Mouse (Mus musculus): ENCODE measurements around the gene Crybg2. TPM values are rescaled to one million over a fixed set of nuclear protein-coding genes. Genes with fewer than 3 reads are reported as not detected.

Gene Crybg2
- polyA plus RNA-seq, 1 experiment from 2014 or later, result 1.0 TPM

DNA sequence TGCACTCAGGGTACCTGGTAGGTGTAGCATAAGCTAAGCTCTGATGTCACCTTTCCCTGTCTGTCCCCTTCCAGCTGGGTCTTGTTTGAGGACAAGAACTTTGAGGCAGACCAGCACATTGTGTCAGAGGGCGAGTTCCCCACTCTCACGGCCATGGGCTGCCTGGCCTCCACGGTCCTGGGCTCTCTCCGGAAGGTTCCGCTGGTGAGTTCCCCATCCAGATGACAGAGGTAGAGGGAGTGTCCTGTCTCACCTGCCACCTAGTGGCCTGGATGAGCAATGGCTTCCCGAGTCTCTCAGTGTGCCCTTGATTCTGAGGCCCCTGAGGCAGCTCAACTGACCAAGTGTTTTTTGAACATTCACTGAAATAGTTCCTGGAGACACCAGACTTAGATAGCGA, 26.8 kb downstream of the Crybg2 start:
- no peaks in the 10 kb centered on the region for H3K36me3 ChIP-seq
- no peaks in the 10 kb centered on the region; the same call in 1 of the 2 replicates for H3K27me3 ChIP-seq
- H3K27ac ChIP-seq (replicated peaks), result no peak overlapping the region
- H3K9ac ChIP-seq (replicated peaks), result no peak overlapping the region
- WGBS, result 42% methylated on average over 7 of the region's 7 CpGs
- H3K4me3 ChIP-seq, result no peak overlapping the region
- no peak overlapping the region for H3K4me2 ChIP-seq (replicated peaks)
- ATAC-seq (replicated peaks), result no peak
- H3K4me1 ChIP-seq, result no peaks in the 10 kb centered on the region
- H3K9me3 ChIP-seq, result no peaks in the 10 kb centered on the region

DNA sequence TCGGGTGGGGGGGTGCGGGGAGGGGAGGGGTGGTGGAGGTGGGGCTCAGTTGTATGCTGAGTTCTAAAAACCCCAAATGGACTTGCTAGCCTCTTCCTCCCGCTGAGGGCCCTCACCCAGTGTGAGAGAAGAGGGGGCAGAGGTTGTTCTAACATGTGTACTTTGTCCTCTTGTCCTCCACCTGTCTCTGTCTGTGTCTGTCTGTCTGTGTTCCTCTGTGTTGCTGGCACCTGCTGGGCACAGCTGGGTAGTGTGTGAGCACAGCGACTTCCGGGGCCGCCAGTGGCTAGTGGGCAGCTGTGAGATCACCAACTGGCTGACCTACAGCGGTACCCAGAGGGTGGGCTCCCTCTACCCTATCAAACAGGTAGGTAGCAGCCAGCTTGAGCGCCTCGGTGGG, 28.4 kb downstream of the Crybg2 start:
- no peaks in the 10 kb centered on the region for H3K4me1 ChIP-seq
- H3K27ac ChIP-seq (replicated peaks), result no peak overlapping the region
- no peaks in the 10 kb centered on the region for H3K9me3 ChIP-seq
- no peak overlapping the region for H3K4me3 ChIP-seq
- H3K27me3 ChIP-seq, result no peaks in the 10 kb centered on the region
- H3K4me2 ChIP-seq (replicated peaks), result no peak overlapping the region
- 85% methylated on average over 9 of the region's 9 CpGs for WGBS
- no peak for ATAC-seq (replicated peaks)
- no peaks in the 10 kb centered on the region for H3K36me3 ChIP-seq
- no peak overlapping the region for H3K9ac ChIP-seq (replicated peaks)

DNA sequence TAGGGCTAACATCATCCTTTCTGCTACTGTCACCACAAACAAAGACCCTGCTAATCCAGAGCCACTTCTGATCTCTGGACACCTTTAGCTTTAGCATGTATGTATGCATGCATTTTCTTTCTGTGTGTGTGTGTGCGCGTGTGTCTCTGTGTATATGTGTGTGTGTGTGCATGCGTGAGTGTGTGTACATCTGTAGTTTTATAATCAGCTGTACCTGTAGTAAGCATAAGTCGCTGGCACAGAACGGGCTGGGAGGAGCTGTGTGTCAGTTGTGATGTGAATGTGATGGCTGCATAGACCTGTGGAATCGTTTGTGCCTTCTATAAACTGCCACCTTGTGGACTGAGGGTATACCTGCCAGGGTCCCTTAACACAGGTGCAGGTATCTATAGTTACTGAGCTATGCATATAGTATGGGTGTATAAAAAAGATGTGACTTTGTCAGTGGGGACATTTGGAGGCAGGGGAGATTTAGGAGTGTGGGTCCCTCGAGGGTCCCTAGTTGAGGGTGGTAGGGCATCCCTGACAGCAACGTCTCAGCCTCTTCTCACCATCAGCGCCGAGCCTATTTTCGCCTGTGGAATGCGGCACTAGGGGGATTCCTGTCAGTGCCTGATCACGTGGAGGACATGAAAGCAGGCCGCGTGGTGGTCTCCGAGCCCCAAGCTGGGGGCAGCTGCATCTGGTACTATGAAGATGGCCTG, 30.1 kb downstream of the Crybg2 start:
- no peak overlapping the region for H3K9ac ChIP-seq (replicated peaks)
- H3K4me2 ChIP-seq (replicated peaks), result no peak overlapping the region
- no peaks in the 10 kb centered on the region for H3K36me3 ChIP-seq
- no peak overlapping the region for H3K4me3 ChIP-seq
- H3K27me3 ChIP-seq, result no peaks in the 10 kb centered on the region
- ATAC-seq (replicated peaks), result no peak
- H3K27ac ChIP-seq (replicated peaks), result no peak overlapping the region
- 88% methylated on average over 16 of the region's 16 CpGs for WGBS
- H3K9me3 ChIP-seq, result no peaks in the 10 kb centered on the region
- no peaks in the 10 kb centered on the region for H3K4me1 ChIP-seq

DNA sequence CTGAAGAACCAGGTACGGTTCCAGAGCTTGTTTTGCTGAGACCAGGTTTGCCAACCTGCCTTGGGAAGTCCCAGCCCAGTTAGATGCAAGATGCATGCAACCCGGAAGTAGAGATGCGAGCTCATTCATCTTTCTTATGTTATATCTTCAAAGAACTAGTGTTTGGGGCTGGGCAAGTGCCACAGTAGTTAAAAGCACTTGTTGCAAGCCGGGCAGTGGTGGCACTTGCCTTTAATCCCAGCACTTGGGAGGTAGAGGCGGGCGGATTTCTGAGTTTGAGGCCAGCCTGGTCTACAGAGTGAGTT, 30.6 kb downstream of the Crybg2 start:
- Histone ChIP-seq H3K9ac (replicated peaks) (no peak overlapping the region), H3K4me3 (no peak overlapping the region), H3K27me3 (no peaks in the 10 kb centered on the region), H3K27ac (replicated peaks) (no peak overlapping the region), H3K9me3 (no peaks in the 10 kb centered on the region), H3K4me2 (replicated peaks) (no peak overlapping the region), H3K4me1 (no peaks in the 10 kb centered on the region), H3K36me3 (no peaks in the 10 kb centered on the region)
- no peak for ATAC-seq (replicated peaks)
- WGBS, result 88% methylated on average over 6 of the region's 6 CpGs

DNA sequence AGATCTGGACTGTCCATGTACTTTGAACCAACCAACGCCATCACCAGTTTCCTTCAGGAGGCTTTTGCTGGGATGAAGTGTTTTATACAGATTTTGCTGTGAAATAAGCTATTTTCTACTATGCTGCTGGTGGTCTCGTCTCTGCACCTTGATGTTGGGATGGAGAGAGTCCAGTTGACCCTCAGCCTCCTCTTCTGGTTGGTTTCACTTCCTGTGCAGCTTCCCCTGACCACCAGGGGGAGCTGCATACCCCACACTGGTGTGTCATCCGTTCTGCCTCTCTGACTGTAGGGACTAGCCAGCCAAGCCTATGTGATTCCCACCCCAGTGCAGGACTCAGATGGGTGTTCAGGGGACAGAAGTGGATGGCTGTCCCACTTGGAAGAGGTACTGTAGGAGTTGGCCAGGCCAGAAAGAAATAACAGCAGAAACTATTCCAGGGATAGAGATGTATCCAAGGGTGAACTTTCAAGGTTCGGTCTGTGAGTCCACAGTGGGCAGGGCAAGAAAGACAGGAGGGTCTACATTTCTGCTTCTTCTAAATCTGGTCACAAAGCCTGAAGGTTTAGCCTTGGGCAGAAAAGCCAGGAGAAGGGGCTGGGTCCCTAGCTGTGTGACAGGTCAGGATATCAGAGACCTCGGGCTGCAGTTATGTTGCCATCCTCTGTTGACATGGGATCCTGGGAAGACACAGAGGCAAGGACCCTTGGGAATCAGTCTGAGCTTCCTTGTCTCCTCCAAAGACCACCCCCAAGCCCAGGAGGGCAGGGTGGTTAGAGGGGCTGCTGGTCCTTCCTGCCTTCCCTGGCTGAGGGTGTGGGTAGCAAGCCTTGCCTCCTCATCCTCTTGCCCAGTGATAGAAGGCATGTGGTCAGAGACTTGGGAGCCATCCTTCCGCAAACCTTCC, 32.0 kb downstream of the Crybg2 start:
- Histone ChIP-seq H3K27me3 (no peaks in the 10 kb centered on the region), H3K36me3 (no peaks in the 10 kb centered on the region), H3K4me2 (replicated peaks) (no peak overlapping the region), H3K9ac (replicated peaks) (no peak overlapping the region), H3K4me3 (no peak overlapping the region), H3K27ac (replicated peaks) (no peak overlapping the region), H3K4me1 (no peaks in the 10 kb centered on the region), H3K9me3 (no peaks in the 10 kb centered on the region)
- WGBS, result 74% methylated on average over 6 of the region's 6 CpGs
- no peak for ATAC-seq (replicated peaks)

DNA sequence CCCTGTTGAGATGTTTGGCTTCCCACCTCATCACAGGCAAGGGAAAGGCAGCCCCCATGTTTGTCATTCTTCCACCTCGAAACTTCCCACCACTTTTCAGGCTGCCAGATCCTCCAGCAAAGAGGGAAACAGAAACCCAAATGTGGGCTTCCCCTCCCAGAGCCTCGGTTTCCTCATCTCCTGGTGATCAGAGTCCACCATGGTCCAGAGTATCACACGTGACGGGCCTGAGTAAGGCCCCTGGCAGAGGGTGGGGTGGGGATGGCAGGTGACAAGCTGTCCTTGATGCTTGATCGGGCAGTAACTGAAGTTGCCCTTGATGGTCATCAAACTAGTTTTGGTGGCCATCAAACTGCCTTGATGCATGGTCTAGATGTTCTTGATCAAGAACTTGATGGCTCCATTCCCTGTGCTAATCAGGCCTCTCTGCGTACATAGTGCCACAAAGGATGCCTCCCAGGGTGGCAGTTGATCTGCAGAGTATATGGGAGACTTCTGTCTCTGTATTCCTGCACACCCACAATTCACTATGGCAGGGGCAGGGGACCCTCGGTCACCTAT, 33.5 kb downstream of the Crybg2 start:
- Histone ChIP-seq H3K27me3 (no peaks in the 10 kb centered on the region), H3K27ac (replicated peaks) (no peak overlapping the region), H3K4me3 (no peak overlapping the region), H3K4me2 (replicated peaks) (no peak overlapping the region), H3K9me3 (no peaks in the 10 kb centered on the region), H3K36me3 (no peaks in the 10 kb centered on the region), H3K4me1 (no peaks in the 10 kb centered on the region), H3K9ac (replicated peaks) (no peak overlapping the region)
- WGBS, result 89% methylated on average over 7 of the region's 7 CpGs
- no peak for ATAC-seq (replicated peaks)

DNA sequence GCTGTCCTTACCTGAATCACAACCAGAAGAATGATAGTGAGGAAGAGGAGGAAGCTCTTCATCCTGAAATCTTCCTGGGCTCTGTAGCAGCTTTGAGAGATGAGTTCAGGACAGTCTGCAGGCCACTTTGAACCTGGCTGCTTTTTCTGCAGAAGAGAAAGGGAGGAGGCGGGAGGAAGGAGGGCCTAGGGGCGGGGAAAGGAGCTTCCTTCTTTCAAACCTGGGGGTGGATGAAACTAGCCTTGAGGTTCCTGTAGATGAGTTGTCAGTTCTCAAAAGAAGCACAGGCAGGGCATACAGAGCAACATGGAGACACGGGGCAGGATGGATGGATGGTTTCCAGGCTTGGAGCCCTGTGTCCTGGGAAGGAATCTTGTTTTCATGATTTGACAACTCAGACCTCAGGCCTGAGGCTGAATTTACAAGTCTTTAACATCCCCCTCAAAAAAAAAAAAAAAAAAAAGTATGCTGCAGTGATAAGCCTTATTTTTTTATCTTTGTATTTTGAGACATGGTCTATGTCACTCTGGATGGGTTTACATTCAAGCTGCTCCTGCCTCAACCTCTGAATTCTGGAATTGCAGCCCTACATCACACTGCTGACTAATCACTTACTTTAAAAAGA, 34.4 kb downstream of the Crybg2 start, which contains the start of gene Cd52:
Gene Cd52, minus strand, starts transcription at position 160 of the 625 bp plus-strand sequence.
- 65% methylated on average over 3 of the region's 3 CpGs for WGBS
- ATAC-seq (replicated peaks), result no peak

DNA sequence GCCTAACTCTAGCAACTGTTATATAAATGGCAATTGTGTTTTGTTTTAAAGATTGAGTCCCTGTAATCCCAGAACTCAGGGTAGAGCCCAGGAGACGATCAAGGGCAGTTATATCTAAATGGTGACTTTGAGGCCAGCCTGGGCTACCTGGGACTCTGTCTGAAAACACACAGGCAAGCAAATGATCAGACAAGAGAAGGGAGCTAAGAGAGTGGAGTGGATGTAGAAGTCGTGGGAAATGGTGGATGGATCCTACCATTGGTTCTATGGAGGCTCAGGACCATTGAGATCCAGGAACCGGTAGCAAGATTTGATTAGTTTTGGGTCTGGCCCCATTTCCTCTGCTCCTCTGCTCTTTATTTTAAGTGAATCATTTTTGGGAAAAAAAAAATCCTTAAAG, 35.5 kb downstream of the Crybg2 start:
- no peak overlapping the region for H3K9ac ChIP-seq (replicated peaks)
- H3K27me3 ChIP-seq, result no peaks in the 10 kb centered on the region
- no peaks in the 10 kb centered on the region for H3K4me1 ChIP-seq
- H3K9me3 ChIP-seq, result no peaks in the 10 kb centered on the region
- ATAC-seq (replicated peaks), result no peak
- H3K36me3 ChIP-seq, result no peaks in the 10 kb centered on the region
- WGBS, result 83% methylated on average over 3 of the region's 3 CpGs
- no peak overlapping the region for H3K4me2 ChIP-seq (replicated peaks)
- no peak overlapping the region for H3K4me3 ChIP-seq
- H3K27ac ChIP-seq (replicated peaks), result no peak overlapping the region

More for the DNA sequence above, 34.4 kb downstream of the Crybg2 start, which contains the start of gene Cd52:
- H3K4me1 ChIP-seq, result no peaks in the 10 kb centered on the region
- H3K9ac ChIP-seq (replicated peaks), result no peak within 1 kb of the TSS
- no peak within 1 kb of the TSS for H3K4me2 ChIP-seq (replicated peaks)
- H3K9me3 ChIP-seq, result no peaks in the 10 kb centered on the region
- H3K27me3 ChIP-seq, result no peaks in the 10 kb centered on the region
- H3K4me3 ChIP-seq, result no peak within 1 kb of the TSS
- no peaks in the 10 kb centered on the region for H3K36me3 ChIP-seq
- no peak within 1 kb of the TSS for H3K27ac ChIP-seq (replicated peaks)

DNA sequence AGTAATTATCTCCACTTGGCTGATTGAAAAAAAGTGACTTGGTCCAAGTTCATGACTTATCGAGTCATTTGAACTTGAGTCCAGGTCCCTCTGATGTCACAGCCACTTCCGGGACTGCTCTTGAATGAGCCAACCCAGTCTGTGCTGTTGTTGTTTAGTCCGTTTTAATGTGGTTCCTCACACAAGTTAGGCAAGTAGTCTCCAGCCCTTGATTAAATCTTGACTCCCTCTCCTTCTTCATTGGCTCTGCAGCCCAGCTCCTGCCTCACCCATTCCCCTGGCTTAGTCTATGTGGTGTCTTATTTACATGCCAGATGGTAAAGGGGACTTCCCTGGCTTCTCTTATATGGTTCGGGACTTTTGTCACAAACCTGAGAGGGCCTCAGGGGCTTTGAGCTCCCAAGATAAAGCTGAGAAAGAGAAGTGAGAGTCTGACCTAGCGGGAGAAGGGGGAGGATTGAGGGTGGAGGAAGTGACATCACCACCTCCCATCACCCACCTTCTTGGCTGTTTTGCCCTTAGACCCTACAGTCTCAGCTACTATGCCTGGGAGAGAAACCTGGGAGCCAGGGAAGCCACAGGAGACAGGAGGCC, 36.5 kb downstream of the Crybg2 start:
- Histone ChIP-seq H3K9ac (replicated peaks) (no peak overlapping the region), H3K9me3 (no peaks in the 10 kb centered on the region), H3K4me2 (replicated peaks) (no peak overlapping the region), H3K36me3 (no peaks in the 10 kb centered on the region), H3K27me3 (no peaks in the 10 kb centered on the region), H3K27ac (replicated peaks) (no peak overlapping the region), H3K4me1 (no peaks in the 10 kb centered on the region), H3K4me3 (no peak overlapping the region)
- 77% methylated on average over 5 of the region's 5 CpGs for WGBS
- no peak for ATAC-seq (replicated peaks)

DNA sequence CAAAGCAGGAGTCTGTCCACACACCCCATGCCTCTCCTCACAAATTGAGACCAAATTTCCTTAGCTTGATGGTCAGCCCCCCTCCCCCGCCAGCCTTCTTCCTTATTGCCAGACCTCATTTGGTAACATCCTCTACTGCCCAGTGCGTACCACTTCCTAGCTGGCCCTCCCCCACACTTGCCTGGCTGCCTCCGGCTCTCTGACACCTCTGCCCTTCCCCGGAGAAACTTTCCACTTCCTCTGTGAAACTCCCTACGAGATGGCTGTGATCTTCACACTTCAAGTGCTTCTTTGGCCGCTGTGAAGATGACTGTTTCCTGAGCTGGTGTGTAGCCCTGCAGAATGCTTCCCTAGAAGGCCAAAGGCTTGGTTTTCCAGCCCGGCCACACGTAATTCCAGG, 38.0 kb downstream of the Crybg2 start:
- Histone ChIP-seq H3K4me3 (no peak overlapping the region), H3K9me3 (no peaks in the 10 kb centered on the region), H3K9ac (replicated peaks) (no peak overlapping the region), H3K36me3 (no peaks in the 10 kb centered on the region), H3K4me2 (replicated peaks) (no peak overlapping the region), H3K27ac (replicated peaks) (no peak overlapping the region), H3K27me3 (no peaks in the 10 kb centered on the region), H3K4me1 (peaks cover 8% of the 10 kb centered on the region)
- 76% methylated on average over 8 of the region's 8 CpGs for WGBS
- ATAC-seq (replicated peaks), result no peak

DNA sequence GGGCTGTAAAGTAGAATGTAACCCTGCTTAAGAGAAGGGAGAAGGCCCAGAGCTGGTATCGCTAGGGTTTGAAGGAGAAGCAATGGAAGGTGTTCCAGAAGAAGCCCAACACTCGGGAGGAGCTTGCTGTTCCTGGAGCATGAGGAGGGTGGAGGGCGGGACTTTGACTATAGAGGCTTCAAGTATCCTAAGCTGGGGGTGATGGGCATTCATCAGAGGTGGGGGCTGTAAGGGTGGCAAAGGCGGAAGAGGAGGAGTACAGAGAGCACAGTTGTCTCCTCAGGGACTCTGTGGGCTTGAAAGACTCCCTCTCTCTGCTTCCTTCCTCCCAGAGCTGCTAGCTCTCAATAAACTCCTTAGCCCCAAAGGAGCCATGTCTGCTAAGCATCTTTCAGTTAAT, 39.6 kb downstream of the Crybg2 start:
- ATAC-seq (replicated peaks), result no peak
- Histone ChIP-seq H3K4me2 (replicated peaks) (no peak overlapping the region), H3K9me3 (no peaks in the 10 kb centered on the region), H3K9ac (replicated peaks) (no peak overlapping the region), H3K36me3 (no peaks in the 10 kb centered on the region), H3K4me3 (no peak overlapping the region), H3K27ac (replicated peaks) (no peak overlapping the region), H3K27me3 (no peaks in the 10 kb centered on the region), H3K4me1 (peaks cover 8% of the 10 kb centered on the region)
- WGBS, result 77% methylated on average over 4 of the region's 4 CpGs
